Mouse (Mus musculus): Measurements from ENCODE around the gene Cd4. TPM values are rescaled to one million over a fixed set of nuclear protein-coding genes. Genes with fewer than 3 reads are reported as not detected.

Gene Cd4
- polyA plus RNA-seq, 1 experiment from 2014 or later: 0.14 TPM

DNA sequence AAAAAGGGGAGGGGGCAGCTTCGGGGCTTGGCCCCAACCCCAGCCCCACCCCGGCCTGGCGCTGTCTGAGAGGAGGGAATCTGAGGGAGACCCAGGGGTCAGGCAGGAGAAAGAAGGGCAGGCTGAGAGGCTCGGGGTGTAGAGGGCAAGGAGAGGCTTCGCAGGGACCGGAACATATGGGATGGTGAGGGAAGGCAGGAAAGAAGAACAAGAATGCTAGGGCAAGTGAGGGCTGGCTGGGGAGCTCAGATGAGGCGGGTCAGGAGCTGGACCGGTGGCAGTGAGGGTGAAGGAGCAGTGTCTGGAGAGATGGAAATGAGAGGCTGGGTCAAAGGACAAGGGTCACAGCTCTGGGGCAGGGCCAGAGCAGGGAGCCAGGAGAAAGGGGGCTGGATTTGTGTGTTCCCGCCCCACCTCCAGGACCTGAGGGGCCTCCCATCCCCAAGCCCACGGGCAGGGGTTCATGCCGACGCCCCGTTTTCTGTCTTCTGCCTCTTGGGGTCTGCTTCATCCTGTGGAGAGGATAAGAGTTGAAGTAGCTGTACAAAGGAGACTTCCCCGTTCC lies 25.8 kb upstream of the Cd4 start:
- TF ChIP-seq EP300 (IDR thresholded peaks at IDR 0.05; ENCODE audit: low read depth) (no peak), CTCF (IDR thresholded peaks at IDR 0.05; ENCODE audit: low read depth) (no peak)
- Histone ChIP-seq H3K27me3 (ENCODE audit: insufficient read depth, low read length) (peaks cover 41% of the 10 kb centered on the region), H3K9me3 (ENCODE audit: low read length) (no peaks in the 10 kb centered on the region), H3K9ac (replicated peaks) (no peak overlapping the region), H3K4me1 (ENCODE audit: insufficient read depth) (peaks cover 20% of the 10 kb centered on the region), H3K4me3 (ENCODE audit: low read depth, low read length) (no peak overlapping the region), H3K27ac (ENCODE audit: low read depth) (no peak overlapping the region), H3K4me2 (ENCODE audit: low read depth, low read length) (no peak overlapping the region), H3K36me3 (replicated peaks; ENCODE audit: insufficient read depth, low read length) (peaks cover 12% of the 10 kb centered on the region; the same call in 1 of the 2 replicates)
- DNase-seq (no peak), ATAC-seq (no peak)
- WGBS (ENCODE audit: insufficient replicate concordance): 74% methylated on average over 14 of the region's 14 CpGs

GRCm38 (mm10) chr6:124913214-124913613 lies 25.2 kb upstream of the Cd4 start:
- peaks cover 12% of the 10 kb centered on the region; the same call in 1 of the 2 replicates for H3K36me3 ChIP-seq (replicated peaks; ENCODE audit: insufficient read depth, low read length)
- H3K27ac ChIP-seq (ENCODE audit: low read depth): no peak overlapping the region; the same call in 1 of the 2 replicates
- TF ChIP-seq CTCF (IDR thresholded peaks at IDR 0.05; ENCODE audit: low read depth): no peak
- TF ChIP-seq EP300 (IDR thresholded peaks at IDR 0.05; ENCODE audit: low read depth): no peak
- no peak overlapping the region for H3K4me3 ChIP-seq (ENCODE audit: low read depth, low read length)
- DNase-seq (no peak), ATAC-seq (no peak)
- H3K4me1 ChIP-seq (ENCODE audit: insufficient read depth): peaks cover 17% of the 10 kb centered on the region
- WGBS (ENCODE audit: insufficient replicate concordance): 35% methylated on average over 6 of the region's 6 CpGs
- peaks cover 41% of the 10 kb centered on the region for H3K27me3 ChIP-seq (ENCODE audit: insufficient read depth, low read length)
- no peaks in the 10 kb centered on the region for H3K9me3 ChIP-seq (ENCODE audit: low read length)
- no peak overlapping the region for H3K4me2 ChIP-seq (ENCODE audit: low read depth, low read length)
- no peak overlapping the region for H3K9ac ChIP-seq (replicated peaks)

- Histone ChIP-seq H3K9me3 (ENCODE audit: low read length) (no peaks in the 10 kb centered on the region), H3K9ac (replicated peaks) (no peak within 1 kb of the TSS), H3K4me2 (ENCODE audit: low read depth, low read length) (no peak within 1 kb of the TSS), H3K27me3 (ENCODE audit: insufficient read depth, low read length) (peaks cover 35% of the 10 kb centered on the region), H3K4me1 (ENCODE audit: insufficient read depth) (peaks cover 14% of the 10 kb centered on the region), H3K36me3 (replicated peaks; ENCODE audit: insufficient read depth, low read length) (peaks cover 12% of the 10 kb centered on the region; the same call in 1 of the 2 replicates), H3K27ac (ENCODE audit: low read depth) (no peak within 1 kb of the TSS), H3K4me3 (ENCODE audit: low read depth, low read length) (no peak within 1 kb of the TSS)
- no peak for DNase-seq
- TF ChIP-seq EP300 (IDR thresholded peaks at IDR 0.05; ENCODE audit: low read depth) (no peak), CTCF (IDR thresholded peaks at IDR 0.05; ENCODE audit: low read depth) (no peak)
- no peak for ATAC-seq
- 15% methylated on average over 12 of the region's 13 CpGs for WGBS (ENCODE audit: insufficient replicate concordance)
These were observed 23.7 kb upstream of the Cd4 start, which contains the start of gene Lag3 for GRCm38 (mm10) chr6:124911533-124912218. Gene Lag3 (minus strand): TSS chr6:124911705.

DNA sequence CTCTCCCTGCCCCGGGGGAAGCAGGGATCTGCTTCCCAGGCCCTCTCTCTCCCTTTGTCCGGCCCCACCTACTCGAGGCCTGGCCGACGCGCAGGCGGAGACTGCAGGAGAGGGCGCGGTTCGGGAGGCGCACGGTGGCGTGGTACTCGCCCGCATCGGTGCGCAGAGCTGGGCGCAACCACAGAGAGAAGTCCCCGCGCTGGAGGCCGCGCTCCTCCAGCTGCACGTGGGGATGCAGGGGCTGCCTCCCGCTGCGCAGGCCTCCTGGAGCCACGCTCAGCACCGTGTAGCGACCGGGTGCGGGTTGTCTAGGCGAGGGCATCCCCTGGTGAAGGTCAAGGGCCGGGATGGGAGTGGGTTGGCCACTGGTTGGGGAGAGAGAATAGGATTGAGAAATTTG lies 22.0 kb upstream of the Cd4 start:
- Histone ChIP-seq H3K36me3 (replicated peaks; ENCODE audit: insufficient read depth, low read length) (peaks cover 12% of the 10 kb centered on the region; the same call in 1 of the 2 replicates), H3K4me1 (ENCODE audit: insufficient read depth) (peaks cover 9% of the 10 kb centered on the region), H3K9ac (replicated peaks) (no peak overlapping the region; the same call in 1 of the 2 replicates), H3K9me3 (ENCODE audit: low read length) (no peaks in the 10 kb centered on the region), H3K27ac (ENCODE audit: low read depth) (no peak overlapping the region), H3K4me2 (ENCODE audit: low read depth, low read length) (no peak overlapping the region), H3K27me3 (ENCODE audit: insufficient read depth, low read length) (peaks cover 20% of the 10 kb centered on the region), H3K4me3 (ENCODE audit: low read depth, low read length) (no peak overlapping the region)
- 9% methylated on average over 32 of the region's 32 CpGs for WGBS (ENCODE audit: insufficient replicate concordance)
- ATAC-seq (no peak), DNase-seq (no peak)
- TF ChIP-seq EP300 (IDR thresholded peaks at IDR 0.05; ENCODE audit: low read depth): no peak
- TF ChIP-seq CTCF (IDR thresholded peaks at IDR 0.05; ENCODE audit: low read depth): no peak

GRCm38 (mm10) chr6:124907767-124908166 lies 19.7 kb upstream of the Cd4 start:
- 36% methylated on average over 1 of the region's 1 CpGs for WGBS (ENCODE audit: insufficient replicate concordance)
- Histone ChIP-seq H3K9ac (replicated peaks) (no peak overlapping the region), H3K4me3 (ENCODE audit: low read depth, low read length) (no peak overlapping the region), H3K9me3 (ENCODE audit: low read length) (no peaks in the 10 kb centered on the region), H3K36me3 (replicated peaks; ENCODE audit: insufficient read depth, low read length) (no peaks in the 10 kb centered on the region), H3K4me2 (ENCODE audit: low read depth, low read length) (no peak overlapping the region), H3K27ac (ENCODE audit: low read depth) (no peak overlapping the region), H3K4me1 (ENCODE audit: insufficient read depth) (peaks cover 5% of the 10 kb centered on the region; the same call in 1 of the 2 replicates), H3K27me3 (ENCODE audit: insufficient read depth, low read length) (peaks cover 19% of the 10 kb centered on the region)
- no peak for DNase-seq
- TF ChIP-seq CTCF (IDR thresholded peaks at IDR 0.05; ENCODE audit: low read depth) (no peak), EP300 (IDR thresholded peaks at IDR 0.05; ENCODE audit: low read depth) (no peak)
- ATAC-seq: no peak

DNA sequence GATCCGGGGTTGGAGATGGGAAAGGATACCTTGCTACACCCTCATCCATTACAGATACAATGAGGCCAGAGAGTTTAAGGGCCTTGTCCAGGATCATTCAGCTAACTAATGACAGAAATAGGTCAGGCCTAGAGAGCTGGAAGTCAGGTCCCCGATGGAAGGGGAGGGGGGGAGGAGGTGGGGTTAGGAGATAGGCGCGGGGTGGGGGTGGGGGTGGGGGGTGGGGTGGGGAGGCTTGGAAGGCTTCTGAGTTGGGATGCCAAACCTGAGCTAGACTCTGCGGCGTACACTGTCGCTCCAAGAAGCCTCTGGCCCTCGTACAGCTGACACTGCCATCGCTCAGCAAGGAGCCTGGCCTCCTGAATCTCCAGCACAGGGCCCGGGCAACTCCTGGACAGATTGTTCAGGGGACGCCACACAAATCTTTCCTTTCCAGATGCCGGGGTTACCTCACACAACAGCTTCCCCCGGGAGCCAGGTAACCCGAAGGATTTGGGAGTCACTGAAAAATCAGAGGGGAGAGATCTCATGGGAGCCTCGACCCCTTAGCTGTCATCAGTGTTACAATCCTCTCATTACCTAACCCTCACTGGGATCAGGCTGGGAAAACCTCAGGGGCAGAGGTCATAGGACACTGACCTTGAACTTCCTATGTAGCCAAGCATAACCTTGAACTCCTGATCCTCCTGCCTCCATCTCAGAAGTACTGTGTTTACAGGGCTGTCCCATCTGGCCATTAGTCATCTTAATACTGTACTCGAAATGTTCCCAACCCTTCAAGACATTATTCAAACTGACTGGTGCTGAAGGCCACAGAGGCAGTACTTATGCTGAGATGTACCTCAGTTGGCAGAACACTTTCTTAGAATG lies 17.2 kb upstream of the Cd4 start:
- H3K36me3 ChIP-seq (replicated peaks; ENCODE audit: insufficient read depth, low read length): no peaks in the 10 kb centered on the region
- no peaks in the 10 kb centered on the region for H3K9me3 ChIP-seq (ENCODE audit: low read length)
- peaks cover 15% of the 10 kb centered on the region for H3K27me3 ChIP-seq (ENCODE audit: insufficient read depth, low read length)
- H3K27ac ChIP-seq (ENCODE audit: low read depth): peak overlapping the region; percentile 83; the same call in 1 of the 2 replicates
- ATAC-seq: no peak
- H3K4me1 ChIP-seq (ENCODE audit: insufficient read depth): peaks cover 5% of the 10 kb centered on the region; the same call in 1 of the 2 replicates
- H3K9ac ChIP-seq (replicated peaks): no peak overlapping the region
- 67% methylated on average over 13 of the region's 16 CpGs for WGBS (ENCODE audit: insufficient replicate concordance)
- no peak overlapping the region for H3K4me3 ChIP-seq (ENCODE audit: low read depth, low read length)
- H3K4me2 ChIP-seq (ENCODE audit: low read depth, low read length): no peak overlapping the region
- DNase-seq: no peak
- no peak for TF ChIP-seq CTCF (IDR thresholded peaks at IDR 0.05; ENCODE audit: low read depth)
- no peak for TF ChIP-seq EP300 (IDR thresholded peaks at IDR 0.05; ENCODE audit: low read depth)
